Mouse (Mus musculus): ENCODE results near the gene Paxx. TPM values are rescaled to one million over a fixed set of nuclear protein-coding genes. Genes with fewer than 3 reads are reported as not detected.

Gene Paxx
- total and polyA plus RNA-seq, 3 experiments: 13.9 to 16.2 (median 15.1) TPM

- H3K36me3 ChIP-seq (replicated peaks in 1 of 2; ENCODE audit: control insufficient read depth in 1 of 2, insufficient read depth in 1 of 2, low read length in 1 of 2): peaks cover 8 to 25% of the 10 kb centered on the region in 2 experiments
- no peaks in the 10 kb centered on the region for H3K9me3 ChIP-seq (replicated peaks; ENCODE audit: low read length)
- no peaks in the 10 kb centered on the region for H3K27me3 ChIP-seq (replicated peaks)
- no peak for TF ChIP-seq EP300 (IDR thresholded peaks at IDR 0.05; ENCODE audit: low read length)
- no peak for TF ChIP-seq USF2 (conservative IDR thresholded peaks at IDR 0.05; ENCODE audit: low read depth, low read length)
- no peak for TF ChIP-seq MEF2A (IDR thresholded peaks at IDR 0.05; ENCODE audit: borderline replicate concordance, low read depth, low read length)
- no peak for TF ChIP-seq MXI1 (IDR thresholded peaks at IDR 0.05; ENCODE audit: low read depth, low read length)
- no peak for TF ChIP-seq JUN (IDR thresholded peaks at IDR 0.05; ENCODE audit: insufficient read depth, low read depth, low read length)
- H3K27ac ChIP-seq (ENCODE audit: insufficient read depth, low read depth): no peak overlapping the region
- peaks cover 0 to 7% of the 10 kb centered on the region in 2 experiments; a peak in 2 of 4 replicates for H3K4me1 ChIP-seq (ENCODE audit: control insufficient read depth in 1 of 2, insufficient read depth in 2 of 2)
- H3K9ac ChIP-seq (ENCODE audit: insufficient read depth, low read depth): no peak overlapping the region
- no peak overlapping the region for H3K4me3 ChIP-seq (replicated peaks in 1 of 3; ENCODE audit: low read depth in 2 of 3, low read length in 2 of 3, poor library complexity in 1 of 3)
- in situ Hi-C loops (cut with MboI; ENCODE audit: low pct_ligation_motif_present, low pct_unique_long_range_greater_than_20kb, low sequenced_read_pairs): no loop called here
- H3K79me2 ChIP-seq (replicated peaks; ENCODE audit: control insufficient read depth, extremely low read depth, insufficient read depth, poor library complexity, severe bottlenecking): no peaks in the 10 kb centered on the region
- no peak overlapping the region for H3K4me2 ChIP-seq (ENCODE audit: insufficient read depth, low read depth, poor library complexity, severe bottlenecking)
- dilution Hi-C loops (cut with MboI; ENCODE audit: extremely low pct_ligation_motif_present, extremely low pct_unique_long_range_greater_than_20kb, low sequenced_read_pairs): no loop called here
- DNase-seq (ENCODE audit: extremely low read depth): no peak
Observed at GRCm38 (mm10) chr2:25452951-25453350, 7.9 kb downstream of the Paxx start.

- Histone ChIP-seq H3K79me2 (replicated peaks; ENCODE audit: control insufficient read depth, extremely low read depth, insufficient read depth, poor library complexity, severe bottlenecking) (no peaks in the 10 kb centered on the region), H3K27ac (ENCODE audit: insufficient read depth, low read depth) (no peak overlapping the region), H3K4me3 (replicated peaks in 1 of 3; ENCODE audit: low read depth in 2 of 3, low read length in 2 of 3, poor library complexity in 1 of 3) (no peak overlapping the region), H3K4me2 (ENCODE audit: insufficient read depth, low read depth, poor library complexity, severe bottlenecking) (no peak overlapping the region), H3K9me3 (replicated peaks; ENCODE audit: low read length) (no peaks in the 10 kb centered on the region), H3K4me1 (ENCODE audit: control insufficient read depth in 1 of 2, insufficient read depth in 2 of 2) (peaks cover 0 to 7% of the 10 kb centered on the region in 2 experiments; a peak in 2 of 4 replicates), H3K9ac (ENCODE audit: insufficient read depth, low read depth) (no peak overlapping the region), H3K27me3 (replicated peaks) (no peaks in the 10 kb centered on the region), H3K36me3 (replicated peaks in 1 of 2; ENCODE audit: control insufficient read depth in 1 of 2, insufficient read depth in 1 of 2, low read length in 1 of 2) (peaks cover 23 to 34% of the 10 kb centered on the region in 2 experiments)
- DNase-seq (ENCODE audit: extremely low read depth): no peak
- TF ChIP-seq GABPA (IDR thresholded peaks at IDR 0.05; ENCODE audit: insufficient replicate concordance, low read depth, low read length) (no peak), CTCF (conservative IDR thresholded peaks at IDR 0.05 in 1 of 2, IDR thresholded peaks at IDR 0.05 in 1 of 2; ENCODE audit: low read depth in 2 of 2, low read length in 2 of 2) (peak in 1 of 2 experiments; percentile 10; a peak in 1 of 4 replicates), RAD21 (IDR thresholded peaks at IDR 0.05; ENCODE audit: low read depth, low read length) (peak; percentile 5)
- dilution Hi-C loops (cut with MboI; ENCODE audit: extremely low pct_ligation_motif_present, extremely low pct_unique_long_range_greater_than_20kb, low sequenced_read_pairs) (no loop called here), in situ Hi-C loops (cut with MboI; ENCODE audit: low pct_ligation_motif_present, low pct_unique_long_range_greater_than_20kb, low sequenced_read_pairs) (no loop called here)
Observed at GRCm38 (mm10) chr2:25450853-25451647, 9.8 kb downstream of the Paxx start.

GRCm38 (mm10) chr2:25442682-25443081 lies 18.2 kb downstream of the Paxx start:
- Histone ChIP-seq H3K27ac (ENCODE audit: insufficient read depth, low read depth) (no peak overlapping the region), H3K79me2 (replicated peaks; ENCODE audit: control insufficient read depth, extremely low read depth, insufficient read depth, poor library complexity, severe bottlenecking) (no peaks in the 10 kb centered on the region), H3K27me3 (replicated peaks) (no peaks in the 10 kb centered on the region), H3K36me3 (replicated peaks in 1 of 2; ENCODE audit: control insufficient read depth in 1 of 2, insufficient read depth in 1 of 2, low read length in 1 of 2) (peaks cover 90 to 98% of the 10 kb centered on the region in 2 experiments), H3K9me3 (replicated peaks; ENCODE audit: low read length) (no peaks in the 10 kb centered on the region), H3K4me3 (replicated peaks in 1 of 3; ENCODE audit: low read depth in 2 of 3, low read length in 2 of 3, poor library complexity in 1 of 3) (no peak overlapping the region), H3K4me2 (ENCODE audit: insufficient read depth, low read depth, poor library complexity, severe bottlenecking) (no peak overlapping the region), H3K4me1 (ENCODE audit: control insufficient read depth in 1 of 2, insufficient read depth in 2 of 2) (no peaks in the 10 kb centered on the region), H3K9ac (ENCODE audit: insufficient read depth, low read depth) (no peak overlapping the region)
- in situ Hi-C loops (cut with MboI; ENCODE audit: low pct_ligation_motif_present, low pct_unique_long_range_greater_than_20kb, low sequenced_read_pairs) (no loop called here), dilution Hi-C loops (cut with MboI; ENCODE audit: extremely low pct_ligation_motif_present, extremely low pct_unique_long_range_greater_than_20kb, low sequenced_read_pairs) (no loop called here)
- DNase-seq (ENCODE audit: extremely low read depth): no peak
- TF ChIP-seq ELF1 (IDR thresholded peaks at IDR 0.05; ENCODE audit: low read depth, low read length): no peak
- no peak for TF ChIP-seq CHD2 (IDR thresholded peaks at IDR 0.05; ENCODE audit: low read length)
- no peak for TF ChIP-seq RCOR1 (conservative IDR thresholded peaks at IDR 0.05; ENCODE audit: low read depth, low read length)
- TF ChIP-seq GABPA (IDR thresholded peaks at IDR 0.05; ENCODE audit: insufficient replicate concordance, low read depth, low read length): no peak
- TF ChIP-seq MXI1 (IDR thresholded peaks at IDR 0.05; ENCODE audit: low read depth, low read length): no peak
- TF ChIP-seq ZKSCAN1 (IDR thresholded peaks at IDR 0.05; ENCODE audit: borderline replicate concordance, low read depth, low read length): no peak
- no peak for TF ChIP-seq USF2 (conservative IDR thresholded peaks at IDR 0.05; ENCODE audit: low read depth, low read length)
- TF ChIP-seq RAD21 (IDR thresholded peaks at IDR 0.05; ENCODE audit: low read depth, low read length): no peak
- no peak for TF ChIP-seq SIN3A (IDR thresholded peaks at IDR 0.05; ENCODE audit: low read length)
- no peak for TF ChIP-seq UBTF (IDR thresholded peaks at IDR 0.05; ENCODE audit: low read depth, low read length)
- TF ChIP-seq JUND (conservative IDR thresholded peaks at IDR 0.05; ENCODE audit: low read depth, low read length): no peak
- TF ChIP-seq E2F4 (IDR thresholded peaks at IDR 0.05; ENCODE audit: insufficient replicate concordance, low read depth, low read length): no peak
- TF ChIP-seq IRF4 (IDR thresholded peaks at IDR 0.05; ENCODE audit: low read depth, low read length): no peak
- no peak for TF ChIP-seq JUN (IDR thresholded peaks at IDR 0.05; ENCODE audit: insufficient read depth, low read depth, low read length)
- TF ChIP-seq USF1 (IDR thresholded peaks at IDR 0.05; ENCODE audit: low read depth, low read length): no peak
- TF ChIP-seq POLR2AphosphoS2 (IDR thresholded peaks at IDR 0.05; ENCODE audit: low read depth, low read length): no peak
- TF ChIP-seq BHLHE40 (IDR thresholded peaks at IDR 0.05; ENCODE audit: low read depth, low read length): no peak
- no peak for TF ChIP-seq CHD1 (IDR thresholded peaks at IDR 0.05; ENCODE audit: low read depth, low read length)
- no peak for TF ChIP-seq NELFE (IDR thresholded peaks at IDR 0.05; ENCODE audit: low read depth, low read length)
- no peak for TF ChIP-seq ZMIZ1 (IDR thresholded peaks at IDR 0.05; ENCODE audit: low read depth, low read length)

Data from CH12.LX (cell line).